Mouse (Mus musculus): Measurements from ENCODE around the gene Rprml.

- TF ChIP-seq CTCF (IDR thresholded peaks at IDR 0.05; ENCODE audit: low read depth, low read length) (no peak), GATA1 (IDR thresholded peaks at IDR 0.05; ENCODE audit: borderline replicate concordance, low read length) (no peak), POLR2AphosphoS5 (IDR thresholded peaks at IDR 0.05; ENCODE audit: insufficient replicate concordance, low read depth, low read length) (no peak)
These were observed 48.3 kb downstream of the Rprml start, which contains the start of gene Gosr2 for GRCm38 (mm10) chr11:103697565-103698176.

Data from G1E (cell line).